Mouse (Mus musculus): ENCODE measurements around the gene Myocos. TPM values are rescaled to one million over a fixed set of nuclear protein-coding genes. Genes with fewer than 3 reads are reported as not detected.
A peak's percentile ranks its signal among the peaks of the same experiment; 100 is the strongest.

Gene Myocos
- polyA plus RNA-seq, 1 experiment from 2014 or later: not detected

- no peak for ATAC-seq (ENCODE audit: low FRiP score)
- H3K36me3 ChIP-seq: no peaks in the 10 kb centered on the region
- no peak overlapping the region for H3K27ac ChIP-seq
- H3K4me2 ChIP-seq (replicated peaks): no peak overlapping the region
- no peaks in the 10 kb centered on the region for H3K9me3 ChIP-seq (replicated peaks)
- 26% methylated on average over 1 of the region's 1 CpGs for WGBS
- H3K4me3 ChIP-seq: no peak overlapping the region
- no peak overlapping the region for H3K9ac ChIP-seq
- no peaks in the 10 kb centered on the region for H3K27me3 ChIP-seq
- H3K4me1 ChIP-seq: no peaks in the 10 kb centered on the region
These were observed 49.9 kb downstream of the Myocos start for GRCm38 (mm10) chr1:162608127-162608526.

GRCm38 (mm10) chr1:162601288-162601687 lies 56.7 kb downstream of the Myocos start:
- ATAC-seq (ENCODE audit: low FRiP score): peak; percentile 83
- WGBS: 44% methylated on average over 4 of the region's 4 CpGs
- Histone ChIP-seq H3K9me3 (replicated peaks) (no peaks in the 10 kb centered on the region), H3K27me3 (no peaks in the 10 kb centered on the region), H3K36me3 (peaks cover 14% of the 10 kb centered on the region), H3K4me2 (replicated peaks) (no peak overlapping the region), H3K27ac (no peak overlapping the region), H3K4me3 (no peak overlapping the region), H3K9ac (no peak overlapping the region), H3K4me1 (no peaks in the 10 kb centered on the region)

GRCm38 (mm10) chr1:162599617-162600016 lies 58.4 kb downstream of the Myocos start:
- Histone ChIP-seq H3K9ac (no peak overlapping the region), H3K9me3 (replicated peaks) (no peaks in the 10 kb centered on the region), H3K27ac (no peak overlapping the region), H3K4me3 (no peak overlapping the region), H3K4me1 (no peaks in the 10 kb centered on the region), H3K4me2 (replicated peaks) (no peak overlapping the region), H3K27me3 (no peaks in the 10 kb centered on the region), H3K36me3 (peaks cover 14% of the 10 kb centered on the region)
- whole genome bisulfite sequencing: 95% methylated on average over 5 of the region's 5 CpGs
- no peak for ATAC-seq (ENCODE audit: low FRiP score)

GRCm38 (mm10) chr1:162597379-162598102 lies 60.5 kb downstream of the Myocos start:
- Histone ChIP-seq H3K4me1 (no peaks in the 10 kb centered on the region), H3K9me3 (replicated peaks) (no peaks in the 10 kb centered on the region), H3K9ac (no peak overlapping the region), H3K27me3 (no peaks in the 10 kb centered on the region), H3K4me2 (replicated peaks) (no peak overlapping the region), H3K4me3 (no peak overlapping the region), H3K36me3 (peaks cover 14% of the 10 kb centered on the region), H3K27ac (no peak overlapping the region)
- 83% methylated on average over 3 of the region's 3 CpGs for WGBS
- ATAC-seq (ENCODE audit: low FRiP score): no peak

Small RNAs within 50 kb of the gene (microRNA-seq; reads per million reads assigned to microRNA genes)
- gene Gm27616: not detected

Other genes with a start within 250 kb of the Myocos start
- gene Dnm3, start 180.2 kb downstream of the Myocos start, polyA plus RNA-seq (2016; fragmentation: Nextera tagmentation; extraction: Ambion mirVana): 25.7 and 28.5 TPM in 2 replicates
- gene Mettl13, start 109.7 kb downstream of the Myocos start, polyA plus RNA-seq (2016; fragmentation: Nextera tagmentation; extraction: Ambion mirVana): 21.9 and 23.6 TPM in 2 replicates
- gene Vamp4, start 87.7 kb downstream of the Myocos start, polyA plus RNA-seq (2016; fragmentation: Nextera tagmentation; extraction: Ambion mirVana): 68.4 and 74.9 TPM in 2 replicates
- gene Myoc, start 19.1 kb downstream of the Myocos start, polyA plus RNA-seq (2016; fragmentation: Nextera tagmentation; extraction: Ambion mirVana): not detected in 2 replicates
- gene Prrc2c, start 82.3 kb upstream of the Myocos start, polyA plus RNA-seq (2016; fragmentation: Nextera tagmentation; extraction: Ambion mirVana): 163 and 180 TPM in 2 replicates
- gene Fmo4, start 155.8 kb upstream of the Myocos start, polyA plus RNA-seq (2016; fragmentation: Nextera tagmentation; extraction: Ambion mirVana): 0.46 and 0.52 TPM in 2 replicates
- gene Fmo1, start 208.4 kb upstream of the Myocos start, polyA plus RNA-seq (2016; fragmentation: Nextera tagmentation; extraction: Ambion mirVana): 28.3 and 34.9 TPM in 2 replicates
- 0.14 TPM in 1 of 2 replicates, not detected in the other for gene Fmo2, start 240.5 kb upstream of the Myocos start, polyA plus RNA-seq (2016; fragmentation: Nextera tagmentation; extraction: Ambion mirVana)

Data from hindbrain, embryonic 12.5 days (tissue).